Mouse (Mus musculus) embryonic facial prominence, embryonic 14.5 days (tissue): Measurements from ENCODE around the gene Galnt18. TPM values are rescaled to one million over a fixed set of nuclear protein-coding genes. Genes with fewer than 3 reads are reported as not detected.

Experiments
- ATAC-seq: fragments of 200-750 bp; cut with Nextera tagmentation; 2 replicates; pipeline ENCODE4 v1.8.0; 2017; ENCODE audit warnings: low read depth, moderate number of reproducible peaks, moderate TSS enrichment
- DNase-seq: peaks from one replicate; pipeline ENCODE4 v3.0.0-alpha.2; 2015; ENCODE audit warnings: low spot score
- H3K27ac ChIP-seq: fragments of 300-500 bp; sonication (generic); replicated peaks from 2 replicates; pipeline ENCODE4 v1.5.1; 2014; ENCODE audit warnings: low read depth, mild to moderate bottlenecking, low read length, moderate library complexity
- H3K27me3 ChIP-seq: fragments of 300-500 bp; sonication (generic); replicated peaks from 2 replicates; pipeline ENCODE4 v1.6.1; 2014; ENCODE audit warnings: low read length; ENCODE audit not compliant: control insufficient read depth, insufficient read depth
- H3K36me3 ChIP-seq: fragments of 300-500 bp; sonication (generic); 2 replicates; pipeline ENCODE4 v1.6.1; 2014; ENCODE audit warnings: low read length, mixed read lengths; ENCODE audit not compliant: control insufficient read depth, insufficient read depth
- H3K4me1 ChIP-seq: fragments of 300-500 bp; sonication (generic); 2 replicates; pipeline ENCODE4 v1.6.1; 2014; ENCODE audit warnings: antibody characterized with exemption, low read length; ENCODE audit not compliant: control insufficient read depth, insufficient read depth
- H3K4me2 ChIP-seq: fragments of 300-500 bp; sonication (generic); 2 replicates; pipeline ENCODE4 v1.6.1; 2014; ENCODE audit warnings: low read depth, mild to moderate bottlenecking, low read length, moderate library complexity, mixed read lengths
- H3K4me3 ChIP-seq: fragments of 300-500 bp; sonication (generic); 2 replicates; pipeline ENCODE4 v1.5.1; 2014; ENCODE audit warnings: low read depth, mild to moderate bottlenecking, low read length
- H3K9ac ChIP-seq: fragments of 300-500 bp; sonication (generic); 2 replicates; pipeline ENCODE4 v1.6.1; 2014; ENCODE audit warnings: low read depth, mild to moderate bottlenecking, low read length, moderate library complexity, mixed read lengths
- H3K9me3 ChIP-seq: fragments of 300-500 bp; sonication (generic); 2 replicates; pipeline ENCODE4 v1.6.1; 2016; ENCODE audit warnings: low read length; ENCODE audit not compliant: control insufficient read depth
- WGBS: fragments of 180-500 bp; shearing (Covaris S2); extraction: QIAGEN DNeasy Blood & Tissue Kit; methylation state at CpG from one replicate; pipeline ENCODE4 v1.1.7; 2014; 5-methylcytosine and 5-hydroxymethylcytosine counted together
- polyA plus RNA-seq: library from polyadenylated mRNA; unstranded; fragments of >200 nt; fragmentation: Nextera tagmentation; extraction: Ambion mirVana; gene quantifications from 2 replicates; pipeline ENCODE4 v1.2.1, GENCODE M21; 2014

The Galnt18 gene
- polyA plus RNA-seq, 1 experiment from 2014 or later, result 19.2 TPM

GRCm38 (mm10) chr7:111778789-111779503 is 831 bp downstream of the Galnt18 start:
- Histone ChIP-seq H3K4me2 (peak overlapping the region; percentile 96), H3K27me3 (peaks cover 14% of the 10 kb centered on the region; the same call in 1 of the 2 replicates), H3K36me3 (no peaks in the 10 kb centered on the region), H3K4me1 (peaks cover 3% of the 10 kb centered on the region; the same call in 1 of the 2 replicates), H3K4me3 (peak overlapping the region; percentile 57), H3K9me3 (no peaks in the 10 kb centered on the region), H3K27ac (no peak overlapping the region), H3K9ac (peak overlapping the region; percentile 61)
- WGBS, result 13% methylated on average over 23 of the region's 27 CpGs
- ATAC-seq, result no peak
- DNase-seq, result no peak

GRCm38 (mm10) chr7:111778212-111778611 is 1.6 kb downstream of the Galnt18 start:
- H3K4me2 ChIP-seq, result peak overlapping the region; percentile 96
- ATAC-seq (no peak), DNase-seq (no peak)
- H3K27me3 ChIP-seq, result peaks cover 14% of the 10 kb centered on the region; the same call in 1 of the 2 replicates
- H3K27ac ChIP-seq, result no peak overlapping the region
- H3K9me3 ChIP-seq, result no peaks in the 10 kb centered on the region
- peaks cover 3% of the 10 kb centered on the region; the same call in 1 of the 2 replicates for H3K4me1 ChIP-seq
- H3K9ac ChIP-seq, result peak overlapping the region; percentile 61
- H3K36me3 ChIP-seq, result no peaks in the 10 kb centered on the region
- WGBS, result 74% methylated on average over 7 of the region's 7 CpGs
- H3K4me3 ChIP-seq, result peak overlapping the region; percentile 57

GRCm38 (mm10) chr7:111777186-111777585 is 2.6 kb downstream of the Galnt18 start:
- Histone ChIP-seq H3K9ac (no peak overlapping the region), H3K4me2 (peak overlapping the region; percentile 96), H3K36me3 (no peaks in the 10 kb centered on the region), H3K4me3 (no peak overlapping the region), H3K4me1 (peaks cover 3% of the 10 kb centered on the region; the same call in 1 of the 2 replicates), H3K9me3 (no peaks in the 10 kb centered on the region), H3K27ac (no peak overlapping the region), H3K27me3 (peaks cover 14% of the 10 kb centered on the region; the same call in 1 of the 2 replicates)
- no peak for ATAC-seq
- 80% methylated on average over 2 of the region's 2 CpGs for WGBS
- no peak for DNase-seq

GRCm38 (mm10) chr7:111776160-111776559 is 3.6 kb downstream of the Galnt18 start:
- peaks cover 3% of the 10 kb centered on the region; the same call in 1 of the 2 replicates for H3K4me1 ChIP-seq
- H3K9me3 ChIP-seq, result no peaks in the 10 kb centered on the region
- H3K27me3 ChIP-seq, result peaks cover 10% of the 10 kb centered on the region; the same call in 1 of the 2 replicates
- WGBS, result 64% methylated on average over 7 of the region's 7 CpGs
- no peak overlapping the region for H3K27ac ChIP-seq
- no peak for ATAC-seq
- no peak overlapping the region for H3K9ac ChIP-seq
- H3K36me3 ChIP-seq, result no peaks in the 10 kb centered on the region
- no peak overlapping the region for H3K4me3 ChIP-seq
- DNase-seq, result no peak
- no peak overlapping the region; the same call in 1 of the 2 replicates for H3K4me2 ChIP-seq

- WGBS, result 82% methylated on average over 2 of the region's 2 CpGs
- Histone ChIP-seq H3K4me3 (no peak overlapping the region), H3K27ac (no peak overlapping the region; the same call in 1 of the 2 replicates), H3K9ac (no peak overlapping the region), H3K27me3 (no peaks in the 10 kb centered on the region), H3K36me3 (no peaks in the 10 kb centered on the region), H3K9me3 (no peaks in the 10 kb centered on the region), H3K4me1 (0 out of 2 replicates have a peak, but pooled peaks cover 3% of the 10 kb centered on the region), H3K4me2 (no peak overlapping the region)
- no peak for ATAC-seq
- no peak for DNase-seq
These were observed 7.4 kb downstream of the Galnt18 start for GRCm38 (mm10) chr7:111772398-111772797.

DNA sequence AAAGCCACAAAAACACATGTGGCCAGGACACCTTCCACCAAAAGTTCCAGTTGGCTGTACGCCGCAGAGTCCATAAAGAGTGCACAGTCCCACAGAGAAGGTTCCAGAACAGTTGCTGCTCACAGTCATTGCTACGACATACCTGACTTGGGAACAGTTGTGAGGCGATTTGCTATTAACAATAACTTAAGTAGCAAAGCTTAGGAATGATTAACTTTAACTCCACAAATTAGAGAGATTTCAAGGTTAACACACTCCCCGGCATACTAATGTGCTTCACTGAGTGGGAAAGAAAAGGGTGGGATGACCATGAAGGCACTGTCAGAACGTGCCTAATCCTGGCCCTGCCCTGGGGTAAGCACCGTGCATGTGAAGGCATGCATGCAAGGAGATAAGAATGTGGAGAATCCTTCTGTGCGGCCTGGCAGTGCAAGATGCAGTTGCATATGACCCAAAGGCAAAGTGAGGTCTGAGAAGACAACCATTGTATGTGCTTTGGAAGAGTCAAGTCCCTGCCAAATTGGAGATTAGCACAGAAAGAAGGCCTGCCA is 8.5 kb downstream of the Galnt18 start:
- Histone ChIP-seq H3K9me3 (no peaks in the 10 kb centered on the region), H3K4me3 (no peak overlapping the region), H3K4me1 (0 out of 2 replicates have a peak, but pooled peaks cover 3% of the 10 kb centered on the region), H3K27me3 (no peaks in the 10 kb centered on the region), H3K27ac (no peak overlapping the region), H3K4me2 (no peak overlapping the region), H3K36me3 (no peaks in the 10 kb centered on the region), H3K9ac (no peak overlapping the region)
- 76% methylated on average over 8 of the region's 8 CpGs for WGBS
- ATAC-seq (peak; percentile 88), DNase-seq (peak; percentile 68)

DNA sequence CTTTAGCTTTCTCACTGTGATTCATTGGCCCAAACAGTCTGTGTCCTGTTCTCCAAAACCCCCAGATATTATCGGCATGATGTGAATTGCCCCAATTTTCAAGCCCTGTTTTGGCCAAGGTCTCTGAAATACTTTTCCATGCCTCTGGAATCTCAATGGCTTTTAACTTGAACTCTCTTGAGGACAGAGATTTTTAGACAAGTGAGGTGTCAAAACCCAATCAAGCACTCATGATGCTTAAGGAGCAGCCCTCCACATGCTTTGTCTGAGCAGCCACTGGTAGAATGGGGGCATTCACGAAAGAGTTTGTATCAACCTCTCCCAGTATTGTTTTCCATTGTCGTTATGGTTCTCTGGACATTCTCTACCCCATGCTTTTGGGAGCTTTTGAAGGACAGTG is 9.2 kb downstream of the Galnt18 start:
- Histone ChIP-seq H3K27ac (no peak overlapping the region), H3K9me3 (no peaks in the 10 kb centered on the region), H3K4me3 (no peak overlapping the region), H3K27me3 (no peaks in the 10 kb centered on the region), H3K4me2 (no peak overlapping the region), H3K4me1 (0 out of 2 replicates have a peak, but pooled peaks cover 2% of the 10 kb centered on the region), H3K36me3 (no peaks in the 10 kb centered on the region), H3K9ac (no peak overlapping the region)
- ATAC-seq, result no peak
- no peak for DNase-seq
- 86% methylated on average over 3 of the region's 3 CpGs for WGBS

GRCm38 (mm10) chr7:111766145-111766767 is 13.5 kb downstream of the Galnt18 start:
- Histone ChIP-seq H3K36me3 (no peaks in the 10 kb centered on the region), H3K27ac (no peak overlapping the region), H3K4me2 (no peak overlapping the region), H3K4me1 (no peaks in the 10 kb centered on the region; the same call in 1 of the 2 replicates), H3K27me3 (no peaks in the 10 kb centered on the region), H3K9ac (no peak overlapping the region), H3K4me3 (no peak overlapping the region), H3K9me3 (no peaks in the 10 kb centered on the region)
- 54% methylated on average over 9 of the region's 9 CpGs for WGBS
- DNase-seq (peak; percentile 37), ATAC-seq (no peak)
